7 mouse cellular contexts compared by ENCODE assay signal in the genomic region with DNA sequence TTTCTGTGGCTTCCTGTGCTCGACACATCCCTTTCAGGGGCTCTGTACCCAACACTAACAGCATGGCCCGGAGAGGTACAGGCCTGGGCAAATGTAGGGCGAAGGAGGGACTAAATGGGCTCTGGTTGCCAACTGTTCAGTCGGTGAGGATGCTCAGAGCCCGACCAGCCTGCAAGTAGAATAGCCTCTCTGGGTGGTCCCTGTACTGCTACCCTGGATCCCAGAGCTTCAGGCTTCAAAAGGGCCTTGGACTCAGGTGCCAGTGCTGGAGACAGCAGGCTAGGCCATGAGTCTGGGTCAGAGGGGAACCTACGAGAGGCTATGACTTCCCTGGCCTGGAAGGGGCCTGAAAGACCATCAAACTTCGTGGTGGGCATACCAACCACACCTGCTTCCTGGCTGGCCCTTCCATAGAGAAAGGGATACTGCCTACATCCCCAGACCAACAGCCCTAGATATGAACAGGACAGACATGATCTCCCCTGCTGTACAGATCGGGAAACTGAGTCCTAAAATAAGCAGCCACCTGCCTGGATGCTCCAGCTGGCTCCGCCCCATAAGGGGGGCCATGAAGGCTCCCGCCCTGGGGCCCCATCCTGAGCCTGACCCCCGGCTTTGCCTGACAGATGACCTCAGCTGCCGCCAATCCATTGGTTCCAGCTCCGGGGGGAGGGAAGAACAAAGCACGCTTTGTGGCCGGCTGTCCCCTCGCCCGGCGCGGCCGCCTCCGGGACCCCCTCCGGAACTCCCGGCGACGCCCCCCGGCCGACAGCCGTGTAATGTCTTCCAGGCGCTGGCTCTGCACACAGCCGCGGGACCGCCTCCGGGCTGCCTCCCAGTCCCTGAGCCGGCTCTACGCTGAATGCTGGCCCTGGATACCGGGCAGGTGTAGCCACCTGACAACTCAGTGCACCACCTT. TPM values are rescaled to one million over a fixed set of nuclear protein-coding genes. Genes with fewer than 3 reads are reported as not detected.
DNase-seq lines count a peak whose midpoint lies in the region; ATAC-seq and TF ChIP-seq lines count a peak whose summit lies in the region.

No protein-coding gene starts in this region.

- no peak for TF ChIP-seq POLR2A in lung, adult 2 months (IDR thresholded peaks at IDR 0.05; ENCODE audit: borderline replicate concordance, extremely low read depth, low read depth, low read length)

- no peak overlapping the region for H3K9ac ChIP-seq in lung, postnatal 0 days (replicated peaks; ENCODE audit: low read depth)
- 0 out of 2 replicates have a peak overlapping the region, but pooled peaks have one; percentile 27 for H3K9ac ChIP-seq in liver, embryonic 11.5 days (ENCODE audit: low read depth, low read length)
- no peak overlapping the region for H3K9ac ChIP-seq in stomach, embryonic 15.5 days

- H3K4me1 ChIP-seq in lung, postnatal 0 days (ENCODE audit: insufficient read depth, low read depth, low read length): no peaks in the 10 kb centered on the region
- H3K4me1 ChIP-seq in lung, adult 2 months (ENCODE audit: control insufficient read depth, insufficient read depth, low read length): no peaks in the 10 kb centered on the region
- peaks cover 14% of the 10 kb centered on the region for H3K4me1 ChIP-seq in liver, embryonic 11.5 days (replicated peaks; ENCODE audit: control insufficient read depth, insufficient read depth, low read length)
- H3K4me1 ChIP-seq in stomach, embryonic 15.5 days: peaks cover 10% of the 10 kb centered on the region

- H3K36me3 ChIP-seq in lung, postnatal 0 days (ENCODE audit: insufficient read depth, low read length): no peaks in the 10 kb centered on the region
- no peaks in the 10 kb centered on the region for H3K36me3 ChIP-seq in liver, embryonic 11.5 days (ENCODE audit: control insufficient read depth, insufficient read depth, low read length)
- H3K36me3 ChIP-seq in stomach, embryonic 15.5 days: no peaks in the 10 kb centered on the region

- no peak for TF ChIP-seq CTCF in lung, postnatal 0 days (IDR thresholded peaks at IDR 0.05)
- no peak for TF ChIP-seq CTCF in lung, adult 2 months (IDR thresholded peaks at IDR 0.05; ENCODE audit: insufficient read depth, low read length)

- H3K4me3 ChIP-seq in lung, postnatal 0 days (ENCODE audit: low read depth, low read length): no peak overlapping the region
- H3K4me3 ChIP-seq in lung, adult 2 months (replicated peaks; ENCODE audit: extremely low read depth, low read depth, low read length): no peak overlapping the region
- no peak overlapping the region; the same call in 1 of the 2 replicates for H3K4me3 ChIP-seq in liver, embryonic 11.5 days (ENCODE audit: low read depth, low read length)
- H3K4me3 ChIP-seq in stomach, embryonic 15.5 days (replicated peaks): peak overlapping the region; percentile 15; the same call in 1 of the 2 replicates

- no peak overlapping the region for H3K4me2 ChIP-seq in lung, postnatal 0 days (replicated peaks; ENCODE audit: low read depth, low read length)
- peak overlapping the region; percentile 55 for H3K4me2 ChIP-seq in liver, embryonic 11.5 days
- peak overlapping the region; percentile 53 for H3K4me2 ChIP-seq in stomach, embryonic 15.5 days

- TF ChIP-seq EP300 in lung, postnatal 0 days (IDR thresholded peaks at IDR 0.05): no peak

- 0 out of 2 replicates have a peak, but pooled peaks have one; percentile 4 for ATAC-seq in lung, postnatal 0 days
- ATAC-seq in liver, embryonic 11.5 days (replicated peaks; ENCODE audit: low FRiP score): no peak
- ATAC-seq in stomach, embryonic 15.5 days (ENCODE audit: insufficient read depth, low FRiP score, low read depth): no peak

- H3K27ac ChIP-seq in lung, postnatal 0 days (ENCODE audit: low read length): no peak overlapping the region
- no peak overlapping the region for H3K27ac ChIP-seq in liver, embryonic 11.5 days (ENCODE audit: low read depth, low read length)
- no peak overlapping the region for H3K27ac ChIP-seq in stomach, embryonic 15.5 days

- H3K27me3 ChIP-seq in lung, postnatal 0 days (replicated peaks; ENCODE audit: insufficient read depth, low read length): no peaks in the 10 kb centered on the region
- H3K27me3 ChIP-seq in liver, embryonic 11.5 days (replicated peaks; ENCODE audit: control insufficient read depth, insufficient read depth, low read length): peaks cover 11% of the 10 kb centered on the region
- no peaks in the 10 kb centered on the region for H3K27me3 ChIP-seq in stomach, embryonic 15.5 days (replicated peaks)

- no peaks in the 10 kb centered on the region for H3K9me3 ChIP-seq in lung, postnatal 0 days (ENCODE audit: low read length)
- H3K9me3 ChIP-seq in liver, embryonic 11.5 days (ENCODE audit: control insufficient read depth, low read length): no peaks in the 10 kb centered on the region
- no peaks in the 10 kb centered on the region for H3K9me3 ChIP-seq in stomach, embryonic 15.5 days

- no peak for DNase-seq in lung, postnatal 0 days (ENCODE audit: low spot score)
- no peak for DNase-seq in lung, adult 2 months
- DNase-seq in forelimb bud, embryonic 11.5 days (ENCODE audit: low read depth, low spot score): peak; percentile 67
- DNase-seq in liver, embryonic 11.5 days (ENCODE audit: low spot score): no peak
- DNase-seq in spleen, postnatal 14 days (ENCODE audit: low spot score in 2 of 2): no peak
- no peak for DNase-seq in adrenal gland, postnatal 4 days (ENCODE audit: low spot score in 2 of 2)

- WGBS in lung, postnatal 0 days: 17% methylated on average over 36 of the region's 36 CpGs
- 19% methylated on average over 36 of the region's 36 CpGs for WGBS in lung, adult 2 months
- WGBS in liver, embryonic 11.5 days: 21% methylated on average over 36 of the region's 36 CpGs
- 18% methylated on average over 36 of the region's 36 CpGs for WGBS in stomach, embryonic 15.5 days

RNA-seq across cellular contexts. Expression of a gene that starts 9.0 kb away (rescaled TPM):
- 8.9 and 9.4 TPM in 2 replicates for polyA plus RNA-seq in lung, postnatal 0 days (2015; fragmentation: Nextera tagmentation; extraction: Ambion mirVana)
- polyA plus RNA-seq in lung, adult 2 months (2012; rRNA removed): 47.3 and 54.8 TPM in 2 replicates
- 9.5 and 12.0 TPM in 2 replicates for polyA plus RNA-seq in liver, embryonic 11.5 days (2014; fragmentation: Nextera tagmentation; extraction: Ambion mirVana)
- 12.2 and 12.7 TPM in 2 replicates for polyA plus RNA-seq in stomach, embryonic 15.5 days (2015; fragmentation: Nextera tagmentation; extraction: Ambion mirVana)
- total RNA-seq in adrenal gland, postnatal 4 days (2021): 10 to 100 TPM; 47.2 to 58.2 TPM

RNA-seq across cellular contexts. Expression of a gene that starts 29.0 kb away (rescaled TPM):
- polyA plus RNA-seq in lung, postnatal 0 days (2015; fragmentation: Nextera tagmentation; extraction: Ambion mirVana): 2.0 and 3.6 TPM in 2 replicates
- polyA plus RNA-seq in lung, adult 2 months (2012; rRNA removed): 2.4 and 5.5 TPM in 2 replicates
- 2.6 and 2.8 TPM in 2 replicates for polyA plus RNA-seq in liver, embryonic 11.5 days (2014; fragmentation: Nextera tagmentation; extraction: Ambion mirVana)
- polyA plus RNA-seq in stomach, embryonic 15.5 days (2015; fragmentation: Nextera tagmentation; extraction: Ambion mirVana): 8.2 and 10.7 TPM in 2 replicates
- total RNA-seq in adrenal gland, postnatal 4 days (2021): 1 to 10 TPM; 7.7 to 9.3 TPM

RNA-seq across cellular contexts. Expression of a gene that starts 33.0 kb away (rescaled TPM):
- polyA plus RNA-seq in lung, postnatal 0 days (2015; fragmentation: Nextera tagmentation; extraction: Ambion mirVana): not detected in 2 replicates
- not detected in 2 replicates for polyA plus RNA-seq in lung, adult 2 months (2012; rRNA removed)
- not detected in 2 replicates for polyA plus RNA-seq in liver, embryonic 11.5 days (2014; fragmentation: Nextera tagmentation; extraction: Ambion mirVana)
- 0.04 and 0.05 TPM in 2 replicates for polyA plus RNA-seq in stomach, embryonic 15.5 days (2015; fragmentation: Nextera tagmentation; extraction: Ambion mirVana)
- total RNA-seq in adrenal gland, postnatal 4 days (2021): under 1 TPM; 0.53 to 0.59 TPM
